Mouse (Mus musculus) limb, embryonic 15.5 days (tissue): ENCODE data around the gene Tmem45b. TPM values are rescaled to one million over a fixed set of nuclear protein-coding genes. Genes with fewer than 3 reads are reported as not detected.
A peak's percentile ranks its signal among the peaks of the same experiment; 100 is the strongest.

Source experiments
- ATAC-seq: fragments of 200-750 bp; cut with Nextera tagmentation; 2 replicates; pipeline ENCODE4 v1.8.0; 2017; ENCODE audit warnings: low read depth, moderate TSS enrichment; ENCODE audit not compliant: insufficient number of reproducible peaks, low FRiP score, low TSS enrichment
- H3K27ac ChIP-seq: fragments of 300-500 bp; sonication (generic); 2 replicates; pipeline ENCODE4 v1.5.1; 2015; ENCODE audit warnings: moderate library complexity, mild to moderate bottlenecking, inconsistent platforms
- H3K27me3 ChIP-seq: fragments of 300-500 bp; sonication (generic); 2 replicates; pipeline ENCODE4 v1.6.1; 2015; ENCODE audit warnings: inconsistent platforms
- H3K36me3 ChIP-seq: fragments of 300-500 bp; sonication (generic); 2 replicates; pipeline ENCODE4 v1.6.1; 2015; ENCODE audit warnings: inconsistent platforms
- H3K4me1 ChIP-seq: fragments of 300-500 bp; sonication (generic); 2 replicates; pipeline ENCODE4 v1.6.1; 2015; ENCODE audit warnings: inconsistent platforms
- H3K4me2 ChIP-seq: fragments of 300-500 bp; sonication (generic); 2 replicates; pipeline ENCODE4 v1.6.1; 2015; ENCODE audit warnings: mild to moderate bottlenecking, inconsistent platforms
- H3K4me3 ChIP-seq: fragments of 300-500 bp; sonication (generic); 2 replicates; pipeline ENCODE4 v1.5.1; 2015; ENCODE audit warnings: mild to moderate bottlenecking, inconsistent platforms
- H3K9ac ChIP-seq: fragments of 300-500 bp; sonication (generic); 2 replicates; pipeline ENCODE4 v1.6.1; 2015; ENCODE audit warnings: inconsistent platforms
- H3K9me3 ChIP-seq: fragments of 300-500 bp; sonication (generic); 2 replicates; pipeline ENCODE4 v1.6.1; 2016; ENCODE audit warnings: inconsistent platforms
- WGBS: fragments of 180-500 bp; shearing (Covaris S2); methylation state at CpG from one replicate; pipeline ENCODE4 v1.1.7; 2015; 5-methylcytosine and 5-hydroxymethylcytosine counted together
- polyA plus RNA-seq: library from polyadenylated mRNA; unstranded; fragments of >200 nt; fragmentation: Nextera tagmentation; extraction: Ambion mirVana; gene quantifications from 2 replicates; pipeline ENCODE4 v1.2.1, GENCODE M21; 2015

Gene Tmem45b
- polyA plus RNA-seq, 1 experiment from 2014 or later: not detected

DNA sequence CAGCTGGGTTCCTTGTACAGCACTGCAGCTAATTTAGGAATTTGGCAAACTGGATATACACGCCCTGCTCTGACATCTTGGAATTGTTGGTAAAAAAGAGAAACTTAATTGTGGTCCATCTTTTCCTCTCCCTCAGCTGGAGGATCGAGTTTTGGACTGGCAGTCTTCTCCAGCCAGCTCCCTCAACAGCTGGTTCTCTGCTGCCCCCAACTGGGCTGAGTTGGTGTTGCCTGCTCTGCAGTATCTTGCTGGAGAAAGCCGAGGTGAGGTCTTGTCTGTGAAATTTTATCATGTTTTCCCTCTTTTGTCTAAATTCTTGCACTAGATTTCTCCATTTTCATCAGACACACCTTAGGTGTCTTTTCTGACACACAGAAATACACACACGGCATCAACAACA, 63.8 kb downstream of the Tmem45b start:
- H3K9ac ChIP-seq: no peak overlapping the region
- no peak overlapping the region for H3K27ac ChIP-seq
- H3K4me2 ChIP-seq: no peak overlapping the region
- ATAC-seq: no peak
- no peak overlapping the region for H3K4me3 ChIP-seq
- WGBS: 53% methylated on average over 4 of the region's 4 CpGs
- no peaks in the 10 kb centered on the region for H3K27me3 ChIP-seq
- peaks cover 4% of the 10 kb centered on the region; the same call in 1 of the 2 replicates for H3K4me1 ChIP-seq
- peaks cover 94% of the 10 kb centered on the region for H3K36me3 ChIP-seq
- no peaks in the 10 kb centered on the region for H3K9me3 ChIP-seq

DNA sequence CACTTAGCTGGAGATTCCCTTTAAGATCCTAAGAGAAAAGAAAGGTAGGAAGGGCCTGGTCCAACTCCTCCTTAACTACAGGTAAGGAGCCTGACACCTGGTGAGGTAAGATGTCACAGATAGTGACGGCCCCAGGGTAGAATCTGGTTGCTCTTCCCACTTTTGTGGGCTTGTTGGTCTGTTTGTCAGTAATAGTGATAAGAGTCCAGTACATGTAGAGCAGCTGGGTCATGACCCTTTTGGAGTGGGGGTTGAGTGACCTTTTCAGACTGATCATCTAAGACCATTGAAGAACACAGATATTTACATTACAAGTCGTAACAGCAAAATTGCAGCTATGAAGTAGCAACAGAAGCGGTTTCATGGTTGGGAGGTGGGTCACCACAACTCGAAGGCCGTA, 77.1 kb downstream of the Tmem45b start:
- ATAC-seq: no peak
- Histone ChIP-seq H3K36me3 (peaks cover 26% of the 10 kb centered on the region), H3K9me3 (no peaks in the 10 kb centered on the region), H3K9ac (no peak overlapping the region), H3K4me3 (peak overlapping the region; percentile 74), H3K27ac (no peak overlapping the region), H3K4me2 (peak overlapping the region; percentile 55), H3K27me3 (no peaks in the 10 kb centered on the region), H3K4me1 (peaks cover 13% of the 10 kb centered on the region)
- WGBS: 90% methylated on average over 5 of the region's 5 CpGs

DNA sequence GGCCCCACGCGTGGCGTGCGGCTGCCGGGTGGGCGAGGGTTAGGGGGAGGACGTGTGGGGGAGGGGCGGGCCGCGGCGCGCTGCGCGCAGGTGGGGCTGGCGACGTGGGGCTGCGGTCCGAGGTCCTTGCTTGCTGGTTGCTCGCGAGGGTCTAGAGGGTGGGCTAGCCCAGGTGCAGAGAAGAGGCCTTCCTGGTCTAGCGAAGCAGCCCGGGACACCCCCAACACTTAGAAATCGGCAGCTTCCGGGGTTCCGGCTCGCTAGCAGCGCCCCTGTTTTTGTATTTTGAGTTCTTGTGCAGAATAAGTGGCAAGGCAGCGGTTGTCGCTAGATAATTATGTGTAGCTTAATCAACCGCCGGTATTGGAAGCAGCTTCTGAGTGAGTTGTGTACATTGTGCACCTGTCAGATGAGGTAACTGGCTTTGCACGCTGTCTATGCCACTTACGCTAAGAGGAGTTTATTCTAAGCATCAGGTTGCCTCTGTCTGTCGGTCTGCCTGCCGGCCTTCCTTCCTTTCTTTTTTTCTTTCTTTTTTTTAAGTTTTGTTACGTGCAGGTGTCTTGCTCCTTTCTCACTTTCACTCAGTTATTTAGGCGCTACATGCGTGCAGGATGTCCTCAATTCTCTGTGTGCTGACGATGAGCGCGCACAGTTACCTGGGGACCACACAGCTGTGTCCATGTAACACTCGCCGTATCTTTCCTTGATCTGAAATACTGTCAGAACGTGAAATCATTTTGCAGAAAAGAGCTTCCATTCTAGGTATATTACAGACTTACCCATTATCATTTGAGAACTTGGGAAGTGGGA, 77.7 kb downstream of the Tmem45b start:
- no peaks in the 10 kb centered on the region for H3K27me3 ChIP-seq
- peak overlapping the region; percentile 22 for H3K27ac ChIP-seq
- H3K9me3 ChIP-seq: no peaks in the 10 kb centered on the region
- peaks cover 13% of the 10 kb centered on the region for H3K4me1 ChIP-seq
- peak; percentile 64 for ATAC-seq
- peak overlapping the region; percentile 55 for H3K4me2 ChIP-seq
- peak overlapping the region; percentile 74 for H3K4me3 ChIP-seq
- peaks cover 19% of the 10 kb centered on the region for H3K36me3 ChIP-seq
- WGBS: 9% methylated on average over 43 of the region's 44 CpGs
- H3K9ac ChIP-seq: peak overlapping the region; percentile 85

DNA sequence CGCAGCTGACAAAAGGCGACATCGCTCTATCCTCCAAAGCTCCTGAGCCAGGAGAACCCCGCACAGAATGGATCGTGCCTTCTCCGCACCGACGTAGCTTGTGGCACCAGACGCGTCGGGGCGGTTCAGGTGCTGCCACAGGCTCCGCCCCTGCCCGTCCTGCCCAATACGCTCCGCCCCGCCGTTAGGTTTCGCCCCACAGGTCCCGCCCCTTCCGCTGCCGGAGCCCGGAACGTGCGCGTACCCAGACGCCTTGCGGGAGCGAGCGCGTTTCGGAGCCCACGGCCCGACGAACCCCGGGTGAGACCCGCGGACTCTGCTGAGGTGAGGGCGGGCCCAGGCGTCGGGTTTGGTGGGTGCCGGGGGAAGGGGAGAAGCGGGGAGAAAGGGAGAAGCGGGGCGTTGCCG, 78.3 kb downstream of the Tmem45b start, which contains the start of gene Nfrkb:
Gene Nfrkb, plus strand, starts transcription at position 246 of the 408 bp plus-strand sequence.
- peak within 1 kb of the TSS; percentile 55 for H3K4me2 ChIP-seq
- peaks cover 13% of the 10 kb centered on the region for H3K36me3 ChIP-seq
- no peaks in the 10 kb centered on the region for H3K9me3 ChIP-seq
- H3K4me3 ChIP-seq: peak within 1 kb of the TSS; percentile 74
- peaks cover 13% of the 10 kb centered on the region for H3K4me1 ChIP-seq
- peak within 1 kb of the TSS; percentile 43 for H3K27ac ChIP-seq
- H3K27me3 ChIP-seq: no peaks in the 10 kb centered on the region
- peak; percentile 94 for ATAC-seq
- peak within 1 kb of the TSS; percentile 85 for H3K9ac ChIP-seq
- WGBS: under 1% methylated on average over 45 of the region's 46 CpGs

DNA sequence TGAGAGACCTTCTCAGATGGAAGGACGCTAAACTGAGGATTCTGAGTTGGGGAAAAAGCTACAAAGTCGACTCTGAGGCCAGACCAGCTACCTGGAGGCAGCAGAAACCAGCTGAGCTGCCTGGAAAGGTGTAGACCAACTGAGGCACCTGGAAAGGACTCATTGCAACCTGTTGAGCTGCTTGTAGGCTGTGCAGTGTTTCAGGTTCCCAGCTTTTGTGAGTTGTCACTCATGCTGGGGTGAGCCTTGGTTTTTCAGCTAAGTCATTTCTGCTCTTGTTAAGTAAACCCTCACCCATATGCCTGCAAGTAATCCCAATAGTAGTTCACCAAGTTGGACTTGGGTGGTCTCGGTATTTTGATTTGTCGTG, 78.8 kb downstream of the Tmem45b start:
- Histone ChIP-seq H3K27me3 (no peaks in the 10 kb centered on the region), H3K4me3 (peak overlapping the region; percentile 74), H3K27ac (peak overlapping the region; percentile 43; the same call in 1 of the 2 replicates), H3K4me1 (peaks cover 13% of the 10 kb centered on the region), H3K36me3 (peaks cover 9% of the 10 kb centered on the region), H3K9ac (no peak overlapping the region), H3K4me2 (peak overlapping the region; percentile 55), H3K9me3 (no peaks in the 10 kb centered on the region)
- ATAC-seq: peak; percentile 9; the same call in 1 of the 2 replicates
- WGBS: 21% methylated on average over 4 of the region's 4 CpGs

DNA sequence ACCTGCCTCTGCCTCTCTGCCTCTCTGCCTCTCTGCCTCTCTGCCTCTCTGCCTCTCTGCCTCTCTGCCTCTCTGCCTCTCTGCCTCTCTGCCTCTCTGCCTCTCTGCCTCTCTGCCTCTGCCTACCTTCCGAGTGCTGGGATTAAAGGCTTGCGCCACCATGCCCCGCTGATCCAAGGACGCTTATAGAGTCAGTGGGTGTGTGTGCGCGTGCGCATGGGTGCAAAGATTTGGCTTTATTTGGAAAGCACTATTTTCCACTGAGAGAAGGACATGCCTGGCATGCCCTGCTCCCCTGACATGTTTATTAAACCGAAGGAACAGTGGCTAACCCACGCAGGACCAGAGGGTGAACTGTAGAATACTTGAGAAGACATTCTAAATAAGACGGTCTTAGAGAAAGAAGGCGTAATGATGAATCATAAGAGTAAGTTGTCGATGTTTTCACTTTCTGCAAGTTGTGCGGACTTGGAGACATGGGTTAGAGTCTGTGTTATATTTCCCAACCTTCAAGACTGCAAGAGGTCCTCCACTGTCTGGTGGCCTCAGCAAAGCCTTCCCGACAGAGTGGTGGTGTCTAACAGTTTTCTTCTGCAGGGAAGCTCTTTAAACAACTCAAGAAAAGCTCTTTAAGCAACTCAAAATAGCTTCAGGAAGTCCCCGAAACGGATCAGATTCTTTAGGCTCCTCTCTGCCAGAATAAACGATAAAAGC, 79.3 kb downstream of the Tmem45b start:
- ATAC-seq: no peak
- no peaks in the 10 kb centered on the region for H3K27me3 ChIP-seq
- peaks cover 4% of the 10 kb centered on the region; the same call in 1 of the 2 replicates for H3K36me3 ChIP-seq
- H3K4me3 ChIP-seq: peak overlapping the region; percentile 74; the same call in 1 of the 2 replicates
- peak overlapping the region; percentile 55; the same call in 1 of the 2 replicates for H3K4me2 ChIP-seq
- no peak overlapping the region for H3K27ac ChIP-seq
- H3K4me1 ChIP-seq: peaks cover 13% of the 10 kb centered on the region
- WGBS: 80% methylated on average over 17 of the region's 17 CpGs
- H3K9me3 ChIP-seq: no peaks in the 10 kb centered on the region
- no peak overlapping the region for H3K9ac ChIP-seq

DNA sequence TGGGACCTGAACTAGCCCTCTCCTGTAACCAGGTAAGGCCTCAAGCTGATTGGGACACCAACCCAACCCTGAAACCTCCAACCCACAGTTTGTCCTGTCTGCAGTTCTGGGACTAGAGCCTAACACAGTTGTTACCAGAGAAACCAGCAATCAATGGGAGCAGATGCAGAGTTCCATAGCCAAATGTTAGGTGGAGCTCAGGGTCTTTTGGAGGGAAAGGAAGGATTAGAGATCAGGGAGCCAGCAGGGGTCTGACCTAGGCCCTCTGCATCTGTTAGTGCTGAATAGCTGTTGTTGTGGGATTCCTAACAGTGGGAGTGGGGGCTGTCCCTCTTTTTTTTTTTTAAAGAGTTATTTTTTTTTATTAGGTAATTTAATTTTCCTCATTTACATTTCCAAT, 87.6 kb downstream of the Tmem45b start:
- no peaks in the 10 kb centered on the region for H3K9me3 ChIP-seq
- ATAC-seq: no peak
- H3K36me3 ChIP-seq: peaks cover 7% of the 10 kb centered on the region
- no peaks in the 10 kb centered on the region for H3K4me1 ChIP-seq
- H3K4me2 ChIP-seq: no peak overlapping the region
- H3K9ac ChIP-seq: no peak overlapping the region
- no peak overlapping the region for H3K27ac ChIP-seq
- no peak overlapping the region for H3K4me3 ChIP-seq
- no peaks in the 10 kb centered on the region for H3K27me3 ChIP-seq

Other genes with a start within 250 kb of the Tmem45b start
- gene Prdm10, start 183.9 kb downstream of the Tmem45b start, polyA plus RNA-seq: 4.4 and 4.7 TPM in 2 replicates
- 20.5 and 21.5 TPM in 2 replicates for gene Nfrkb, start 78.3 kb downstream of the Tmem45b start, polyA plus RNA-seq